Mouse (Mus musculus) embryonic facial prominence, embryonic 14.5 days (tissue): Measurements from ENCODE around the gene Best1. TPM values are rescaled to one million over a fixed set of nuclear protein-coding genes. Genes with fewer than 3 reads are reported as not detected.
"Not testable (repeated sequence)": the region's sequence is repeated elsewhere in the genome, so short reads cannot be mapped to it uniquely, and the experiment has no call there.

Experiments
- ATAC-seq: fragments of 200-750 bp; cut with Nextera tagmentation; 2 replicates; pipeline ENCODE4 v1.8.0; 2017; ENCODE audit warnings: low read depth, moderate number of reproducible peaks, moderate TSS enrichment
- DNase-seq: peaks from one replicate; pipeline ENCODE4 v3.0.0-alpha.2; 2015; ENCODE audit warnings: low spot score
- H3K27ac ChIP-seq: fragments of 300-500 bp; sonication (generic); replicated peaks from 2 replicates; pipeline ENCODE4 v1.5.1; 2014; ENCODE audit warnings: low read depth, mild to moderate bottlenecking, low read length, moderate library complexity
- H3K27me3 ChIP-seq: fragments of 300-500 bp; sonication (generic); replicated peaks from 2 replicates; pipeline ENCODE4 v1.6.1; 2014; ENCODE audit warnings: low read length; ENCODE audit not compliant: control insufficient read depth, insufficient read depth
- H3K36me3 ChIP-seq: fragments of 300-500 bp; sonication (generic); 2 replicates; pipeline ENCODE4 v1.6.1; 2014; ENCODE audit warnings: low read length, mixed read lengths; ENCODE audit not compliant: control insufficient read depth, insufficient read depth
- H3K4me1 ChIP-seq: fragments of 300-500 bp; sonication (generic); 2 replicates; pipeline ENCODE4 v1.6.1; 2014; ENCODE audit warnings: antibody characterized with exemption, low read length; ENCODE audit not compliant: control insufficient read depth, insufficient read depth
- H3K4me2 ChIP-seq: fragments of 300-500 bp; sonication (generic); 2 replicates; pipeline ENCODE4 v1.6.1; 2014; ENCODE audit warnings: low read depth, mild to moderate bottlenecking, low read length, moderate library complexity, mixed read lengths
- H3K4me3 ChIP-seq: fragments of 300-500 bp; sonication (generic); 2 replicates; pipeline ENCODE4 v1.5.1; 2014; ENCODE audit warnings: low read depth, mild to moderate bottlenecking, low read length
- H3K9ac ChIP-seq: fragments of 300-500 bp; sonication (generic); 2 replicates; pipeline ENCODE4 v1.6.1; 2014; ENCODE audit warnings: low read depth, mild to moderate bottlenecking, low read length, moderate library complexity, mixed read lengths
- H3K9me3 ChIP-seq: fragments of 300-500 bp; sonication (generic); 2 replicates; pipeline ENCODE4 v1.6.1; 2016; ENCODE audit warnings: low read length; ENCODE audit not compliant: control insufficient read depth
- WGBS: fragments of 180-500 bp; shearing (Covaris S2); extraction: QIAGEN DNeasy Blood & Tissue Kit; methylation state at CpG from one replicate; pipeline ENCODE4 v1.1.7; 2014; 5-methylcytosine and 5-hydroxymethylcytosine counted together
- polyA plus RNA-seq: library from polyadenylated mRNA; unstranded; fragments of >200 nt; fragmentation: Nextera tagmentation; extraction: Ambion mirVana; gene quantifications from 2 replicates; pipeline ENCODE4 v1.2.1, GENCODE M21; 2014

The Best1 gene
- polyA plus RNA-seq, 1 experiment from 2014 or later: 1.5 TPM

- H3K9me3 ChIP-seq: no peaks in the 10 kb centered on the region
- peaks cover 27% of the 10 kb centered on the region for H3K4me1 ChIP-seq
- H3K4me3 ChIP-seq: peak overlapping the region; percentile 79
- H3K27ac ChIP-seq: peak overlapping the region; percentile 97
- 1% methylated on average over 27 of the region's 59 CpGs for WGBS
- peaks cover 28% of the 10 kb centered on the region for H3K36me3 ChIP-seq
- no peaks in the 10 kb centered on the region for H3K27me3 ChIP-seq
- peak; percentile 98 for ATAC-seq
- H3K4me2 ChIP-seq: peak overlapping the region; percentile 87
- peak; percentile 98 for DNase-seq
- peak overlapping the region; percentile 95 for H3K9ac ChIP-seq
Observed at GRCm38 (mm10) chr19:9982151-9982851, 19.1 kb downstream of the Best1 start.

GRCm38 (mm10) chr19:9981621-9982020 lies 19.8 kb downstream of the Best1 start:
- Histone ChIP-seq H3K4me2 (peak overlapping the region; percentile 59), H3K9me3 (no peaks in the 10 kb centered on the region), H3K27ac (peak overlapping the region; percentile 97), H3K4me3 (peak overlapping the region; percentile 79; the same call in 1 of the 2 replicates), H3K27me3 (no peaks in the 10 kb centered on the region), H3K36me3 (peaks cover 28% of the 10 kb centered on the region), H3K4me1 (peaks cover 24% of the 10 kb centered on the region), H3K9ac (peak overlapping the region; percentile 95)
- no peak for ATAC-seq
- DNase-seq: no peak
- WGBS: 63% methylated on average over 4 of the region's 4 CpGs

DNA sequence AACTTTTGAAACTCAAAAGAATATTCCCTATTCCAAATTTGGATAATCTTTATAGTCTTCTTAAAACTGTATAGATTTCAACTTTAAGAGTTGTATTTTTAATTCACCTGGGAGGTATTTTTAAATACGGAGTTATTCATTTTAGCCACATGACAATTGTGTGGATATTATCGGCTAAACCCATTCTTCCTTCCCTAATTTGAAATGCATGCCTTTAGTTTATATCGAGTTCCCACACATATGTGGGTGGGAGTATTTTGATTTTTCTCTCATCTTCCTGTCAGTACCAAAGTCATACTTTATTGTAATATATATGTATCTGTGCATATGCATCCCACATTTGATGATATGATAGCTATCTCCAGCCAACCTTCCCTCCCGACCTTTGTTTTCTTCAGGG lies 21.2 kb downstream of the Best1 start, which contains the start of gene Fth1:
Fth1 (plus strand) TSS at position 341 of the 400 bp plus-strand sequence.
- Histone ChIP-seq H3K9ac (no peak within 1 kb of the TSS), H3K36me3 (peaks cover 15% of the 10 kb centered on the region), H3K4me2 (no peak within 1 kb of the TSS), H3K4me3 (no peak within 1 kb of the TSS), H3K4me1 (peaks cover 24% of the 10 kb centered on the region), H3K9me3 (no peaks in the 10 kb centered on the region), H3K27me3 (no peaks in the 10 kb centered on the region), H3K27ac (no peak within 1 kb of the TSS)
- no peak for DNase-seq
- no peak for ATAC-seq
- 81% methylated on average over 4 of the region's 4 CpGs for WGBS

DNA sequence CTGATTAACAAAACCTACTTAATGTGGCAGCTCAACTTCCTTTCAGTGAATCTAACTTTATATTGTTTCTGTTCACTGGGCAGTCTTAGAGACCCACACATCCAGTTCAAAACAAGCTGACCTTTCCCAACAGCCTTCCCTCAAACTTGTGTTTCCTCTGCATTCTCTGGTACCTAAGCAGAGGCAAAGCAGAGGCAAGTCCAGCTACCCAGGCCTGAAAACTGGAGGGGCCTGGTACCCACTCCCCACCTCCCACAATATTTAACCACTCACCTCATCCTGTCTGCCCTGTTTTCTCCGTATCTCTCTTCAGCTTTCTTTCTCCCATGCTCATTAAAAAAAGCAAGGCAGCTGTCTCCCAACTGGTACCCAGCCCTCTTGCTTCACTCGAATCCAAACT lies 22.3 kb downstream of the Best1 start:
- ATAC-seq (no peak), DNase-seq (no peak)
- H3K4me1 ChIP-seq: peaks cover 24% of the 10 kb centered on the region
- H3K4me3 ChIP-seq: no peak overlapping the region
- no peaks in the 10 kb centered on the region for H3K9me3 ChIP-seq
- H3K27me3 ChIP-seq: no peaks in the 10 kb centered on the region
- peaks cover 4% of the 10 kb centered on the region for H3K36me3 ChIP-seq
- no peak overlapping the region for H3K4me2 ChIP-seq
- no peak overlapping the region for H3K9ac ChIP-seq
- H3K27ac ChIP-seq: 0 out of 2 replicates have a peak overlapping the region, but pooled peaks have one; percentile 11
- WGBS: 88% methylated on average over 2 of the region's 2 CpGs

GRCm38 (mm10) chr19:9978431-9978951 lies 22.9 kb downstream of the Best1 start:
- peak; percentile 63 for DNase-seq
- Histone ChIP-seq H3K9ac (no peak overlapping the region), H3K27me3 (no peaks in the 10 kb centered on the region), H3K4me3 (no peak overlapping the region), H3K36me3 (no peaks in the 10 kb centered on the region), H3K4me2 (no peak overlapping the region), H3K4me1 (peaks cover 18% of the 10 kb centered on the region), H3K9me3 (no peaks in the 10 kb centered on the region), H3K27ac (peak overlapping the region; percentile 11; the same call in 1 of the 2 replicates)
- no peak for ATAC-seq
- WGBS: 32% methylated on average over 5 of the region's 5 CpGs

- no peaks in the 10 kb centered on the region for H3K36me3 ChIP-seq
- H3K4me2 ChIP-seq: no peak overlapping the region
- ATAC-seq: no peak
- H3K27ac ChIP-seq: no peak overlapping the region
- H3K4me3 ChIP-seq: no peak overlapping the region
- peaks cover 17% of the 10 kb centered on the region for H3K4me1 ChIP-seq
- H3K9me3 ChIP-seq: no peaks in the 10 kb centered on the region
- WGBS: 81% methylated on average over 10 of the region's 10 CpGs
- no peak for DNase-seq
- H3K9ac ChIP-seq: no peak overlapping the region
- no peaks in the 10 kb centered on the region for H3K27me3 ChIP-seq
Observed at GRCm38 (mm10) chr19:9977085-9977484, 24.3 kb downstream of the Best1 start.

- ATAC-seq: peak; percentile 17; the same call in 1 of the 2 replicates
- H3K4me2 ChIP-seq, DNase-seq, H3K4me3 ChIP-seq, H3K27me3 ChIP-seq, H3K36me3 ChIP-seq, H3K27ac ChIP-seq, H3K9me3 ChIP-seq, H3K9ac ChIP-seq: not testable (repeated sequence)
- peaks cover 11% of the 10 kb centered on the region; the same call in 1 of the 2 replicates for H3K4me1 ChIP-seq
- 75% methylated on average over 2 of the region's 2 CpGs for WGBS
Observed at GRCm38 (mm10) chr19:9974853-9975252, 26.6 kb downstream of the Best1 start.

- Histone ChIP-seq H3K4me1 (no peaks in the 10 kb centered on the region), H3K4me3 (no peak overlapping the region), H3K9me3 (no peaks in the 10 kb centered on the region), H3K36me3 (no peaks in the 10 kb centered on the region), H3K9ac (no peak overlapping the region), H3K27ac (no peak overlapping the region), H3K27me3 (no peaks in the 10 kb centered on the region), H3K4me2 (no peak overlapping the region)
- DNase-seq (no peak), ATAC-seq (no peak)
- WGBS: 85% methylated on average over 8 of the region's 10 CpGs
Observed at GRCm38 (mm10) chr19:9968081-9968787, 33.2 kb downstream of the Best1 start.
